Mouse (Mus musculus) C3H10T1/2 (cell line): ENCODE results near the gene Gpm6a. TPM values are rescaled to one million over a fixed set of nuclear protein-coding genes. Genes with fewer than 3 reads are reported as not detected.

Experiments
- polyA plus RNA-seq, 2 experiments: library from polyadenylated mRNA; unstranded; fragments of >200 nt; fragmentation: generic; extraction: Trizol; gene quantifications; one replicate each; pipeline ENCODE4 v1.2.1; 2012; ENCODE audit warnings: missing spikeins in 2 of 2

Gene Gpm6a
- not detected for polyA plus RNA-seq

GRCm38 (mm10) chr8:54954741-54955455, at the start of gene Gpm6a:
Gpm6a (plus strand) TSS chr8:54954843.

Other genes with a start within 250 kb of the Gpm6a start
- not detected for gene Wdr17, start 67.7 kb upstream of the Gpm6a start, polyA plus RNA-seq